Mouse (Mus musculus) MEL (cell line): ENCODE data around the gene Gm136.

Source experiments
- CTCF ChIP-seq, 3 experiments: IDR thresholded peaks in 2 of 3; conservative IDR thresholded peaks in 1 of 3; 2 replicates each; pipeline ENCODE4 v1.5.1; 2011 to 2012; ENCODE audit warnings: low read length in 3 of 3, low read depth in 2 of 3, mild to moderate bottlenecking in 2 of 3, improper control_type of control experiment in 1 of 3, inconsistent platforms in 1 of 3, mixed read lengths in 1 of 3, moderate library complexity in 1 of 3; ENCODE audit not compliant: control insufficient read depth in 1 of 3, insufficient read depth in 1 of 3, poor library complexity in 1 of 3, severe bottlenecking in 1 of 3
- GABPA ChIP-seq: IDR thresholded peaks from 2 replicates; pipeline ENCODE4 v1.6.1; 2012; ENCODE audit warnings: low read depth, mild to moderate bottlenecking, inconsistent platforms, low read length, improper control_type of control experiment, moderate library complexity
- MAFK ChIP-seq: IDR thresholded peaks from 2 replicates; pipeline ENCODE4 v1.6.1; 2011; ENCODE audit warnings: low read depth, mild to moderate bottlenecking, low read length, improper control_type of control experiment, borderline replicate concordance
- NRF1 ChIP-seq: IDR thresholded peaks from 2 replicates; pipeline ENCODE4 v1.6.1; 2014; ENCODE audit warnings: low read depth, mild to moderate bottlenecking, inconsistent platforms, low read length, improper control_type of control experiment, moderate library complexity; ENCODE audit not compliant: poor library complexity, insufficient read depth, severe bottlenecking
- POLR2A ChIP-seq, 2 experiments: IDR thresholded peaks; 2 replicates each; pipeline ENCODE4 v1.6.1; 2011 to 2012; ENCODE audit warnings: low read length in 2 of 2, mild to moderate bottlenecking in 2 of 2, control low read depth in 1 of 2, improper control_type of control experiment in 1 of 2, low read depth in 1 of 2, moderate library complexity in 1 of 2; ENCODE audit not compliant: control insufficient read depth in 1 of 2, insufficient read depth in 1 of 2, poor library complexity in 1 of 2
- POLR2AphosphoS2 ChIP-seq: IDR thresholded peaks from 2 replicates; pipeline ENCODE4 v1.6.1; 2011; ENCODE audit warnings: low read length, improper control_type of control experiment
- RCOR1 ChIP-seq: IDR thresholded peaks from 2 replicates; pipeline ENCODE4 v1.6.1; 2012; ENCODE audit warnings: low read depth, mild to moderate bottlenecking, inconsistent platforms, low read length, improper control_type of control experiment

DNA sequence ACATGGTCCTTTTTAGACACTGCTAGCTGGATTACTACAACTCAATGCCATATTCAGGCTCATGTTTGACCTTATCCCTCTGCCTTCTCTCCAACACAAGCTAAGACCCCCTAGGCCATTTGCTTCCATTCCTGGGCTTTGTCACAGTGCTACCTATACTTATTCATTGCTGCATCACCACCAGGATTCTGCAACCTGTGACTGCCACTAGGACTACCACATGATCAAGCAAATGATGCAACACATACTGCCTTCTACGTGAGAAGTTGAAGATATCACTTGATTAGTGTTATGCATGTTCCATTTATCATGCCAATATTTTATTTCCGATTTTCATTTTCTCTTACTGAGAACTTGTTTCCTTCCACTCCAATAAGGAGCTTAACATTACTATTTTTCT, 41.9 kb upstream of the Gm136 start:
- TF ChIP-seq RCOR1 = no peak
- TF ChIP-seq POLR2A (IDR thresholded peaks at IDR 0.05; ENCODE audit: control insufficient read depth in 1 of 2, insufficient read depth in 1 of 2, low read depth in 1 of 2, low read length in 2 of 2, poor library complexity in 1 of 2) = no peak
- no peak for TF ChIP-seq GABPA
- no peak for TF ChIP-seq MAFK
- TF ChIP-seq POLR2AphosphoS2 = no peak
- TF ChIP-seq NRF1 = no peak
- TF ChIP-seq CTCF (IDR thresholded peaks at IDR 0.05 in 2 of 3, conservative IDR thresholded peaks at IDR 0.05 in 1 of 3; ENCODE audit: control insufficient read depth in 1 of 3, insufficient read depth in 1 of 3, low read depth in 2 of 3, low read length in 3 of 3, poor library complexity in 1 of 3, severe bottlenecking in 1 of 3) = no peak
